Mouse (Mus musculus) cortical plate, adult 2 months (tissue): Measurements from ENCODE around the gene Gm21985.

ENCODE experiments used
- CTCF ChIP-seq: fragments of 200-500 bp; IDR thresholded peaks from 2 replicates; pipeline ENCODE4 v1.5.1; 2011; ENCODE audit warnings: mild to moderate bottlenecking, control low read depth, low read length; ENCODE audit not compliant: insufficient read depth; ENCODE audit errors: extremely low read depth
- POLR2A ChIP-seq: fragments of 200-500 bp; IDR thresholded peaks from 2 replicates; pipeline ENCODE4 v1.6.1; 2011; ENCODE audit warnings: mild to moderate bottlenecking, low read length, control low read depth; ENCODE audit not compliant: insufficient read depth; ENCODE audit errors: extremely low read depth

DNA sequence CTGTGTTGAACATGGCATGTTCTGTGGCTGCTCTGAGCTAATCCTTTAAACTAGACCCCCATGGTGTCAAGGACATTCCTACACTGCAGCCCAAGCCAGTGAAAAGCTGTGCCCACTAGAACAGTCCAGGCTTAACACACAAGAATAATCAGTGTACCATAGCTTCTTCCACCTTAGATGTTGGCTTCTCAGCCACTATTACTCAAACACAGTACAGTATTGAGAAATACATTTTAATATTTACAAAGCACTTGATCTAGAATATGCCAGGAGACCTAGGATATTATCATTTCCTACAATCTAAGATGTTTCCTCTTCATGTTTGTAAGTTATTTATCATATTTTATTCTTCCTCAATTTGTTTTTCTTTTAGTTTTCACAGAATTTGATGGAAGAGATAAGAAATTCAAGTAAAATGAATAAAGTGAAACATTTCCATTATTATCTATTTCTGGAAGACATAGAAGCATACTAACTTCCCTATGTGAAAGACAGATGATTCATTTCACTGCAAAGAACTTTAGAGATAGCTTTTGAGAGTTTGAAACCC is 182.5 kb downstream of the Gm21985 start:
- TF ChIP-seq CTCF (no peak), POLR2A (no peak)
